Mouse (Mus musculus): Measurements from ENCODE around the gene Vangl1. TPM values are rescaled to one million over a fixed set of nuclear protein-coding genes. Genes with fewer than 3 reads are reported as not detected.

The Vangl1 gene
- polyA plus RNA-seq, 1 experiment from 2014 or later: 7.8 TPM

DNA sequence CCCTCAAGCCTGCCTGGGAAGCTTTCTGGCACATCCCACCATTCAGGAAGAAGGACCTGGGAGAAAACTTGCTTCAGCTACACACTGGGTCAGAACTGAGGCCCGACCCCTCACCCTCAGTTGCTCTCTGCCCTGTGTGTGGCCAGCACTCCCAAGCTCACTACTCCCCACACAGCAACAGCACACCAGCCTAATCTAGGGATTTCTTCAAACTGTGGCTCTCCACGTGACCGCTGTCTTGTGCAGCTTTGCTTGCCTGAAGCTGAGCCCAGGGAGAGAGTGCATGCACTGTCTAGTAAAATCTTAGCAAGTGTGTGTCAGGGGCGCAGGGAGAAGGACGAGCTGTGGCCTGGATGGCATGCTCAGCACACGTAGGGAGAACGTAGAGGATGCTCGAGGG is 18.3 kb upstream of the Vangl1 start:
- no peaks in the 10 kb centered on the region for H3K36me3 ChIP-seq (ENCODE audit: control insufficient read depth, insufficient read depth, low read length)
- no peak overlapping the region for H3K27ac ChIP-seq (replicated peaks; ENCODE audit: low read depth, low read length)
- no peaks in the 10 kb centered on the region for H3K27me3 ChIP-seq (ENCODE audit: control insufficient read depth, insufficient read depth, low read length)
- no peak overlapping the region for H3K9ac ChIP-seq (replicated peaks; ENCODE audit: low read length)
- H3K4me1 ChIP-seq (ENCODE audit: control insufficient read depth, insufficient read depth, low read length): no peaks in the 10 kb centered on the region
- ATAC-seq (ENCODE audit: low FRiP score, low TSS enrichment) (no peak), DNase-seq (no peak)
- 86% methylated on average over 8 of the region's 8 CpGs for WGBS
- peaks cover under 1% of the 10 kb centered on the region; the same call in 1 of the 2 replicates for H3K9me3 ChIP-seq (ENCODE audit: control insufficient read depth, low read length)
- no peak overlapping the region for H3K4me3 ChIP-seq (replicated peaks; ENCODE audit: low read depth, low read length)
- H3K4me2 ChIP-seq (ENCODE audit: low read length): no peak overlapping the region

DNA sequence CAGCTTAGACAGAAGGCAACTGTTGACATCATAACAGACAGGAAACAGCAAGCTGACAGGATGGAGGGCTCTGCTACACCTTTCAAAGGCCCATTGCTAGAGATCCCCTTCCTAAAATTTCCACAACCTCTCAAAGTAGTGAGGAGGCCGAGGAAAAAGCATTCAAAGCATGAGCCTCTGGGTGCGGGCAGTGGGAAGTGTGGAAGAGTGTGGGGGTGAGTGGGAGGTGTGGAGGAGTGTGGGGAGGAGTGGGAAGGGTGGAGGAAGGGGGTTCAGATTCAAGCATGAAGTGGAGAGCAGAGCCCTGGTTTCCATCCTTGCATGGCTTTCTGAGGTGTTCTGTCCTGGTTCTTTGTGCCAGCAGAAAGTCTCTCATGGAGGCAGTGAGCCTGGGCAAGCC is 13.8 kb upstream of the Vangl1 start:
- Histone ChIP-seq H3K27ac (replicated peaks; ENCODE audit: low read depth, low read length) (no peak overlapping the region), H3K36me3 (ENCODE audit: control insufficient read depth, insufficient read depth, low read length) (no peaks in the 10 kb centered on the region), H3K4me3 (replicated peaks; ENCODE audit: low read depth, low read length) (no peak overlapping the region), H3K9ac (replicated peaks; ENCODE audit: low read length) (no peak overlapping the region), H3K9me3 (ENCODE audit: control insufficient read depth, low read length) (no peaks in the 10 kb centered on the region), H3K4me1 (ENCODE audit: control insufficient read depth, insufficient read depth, low read length) (no peaks in the 10 kb centered on the region), H3K27me3 (ENCODE audit: control insufficient read depth, insufficient read depth, low read length) (no peaks in the 10 kb centered on the region), H3K4me2 (ENCODE audit: low read length) (no peak overlapping the region)
- ATAC-seq (ENCODE audit: low FRiP score, low TSS enrichment) (no peak), DNase-seq (no peak)
- 86% methylated on average over 2 of the region's 2 CpGs for WGBS

DNA sequence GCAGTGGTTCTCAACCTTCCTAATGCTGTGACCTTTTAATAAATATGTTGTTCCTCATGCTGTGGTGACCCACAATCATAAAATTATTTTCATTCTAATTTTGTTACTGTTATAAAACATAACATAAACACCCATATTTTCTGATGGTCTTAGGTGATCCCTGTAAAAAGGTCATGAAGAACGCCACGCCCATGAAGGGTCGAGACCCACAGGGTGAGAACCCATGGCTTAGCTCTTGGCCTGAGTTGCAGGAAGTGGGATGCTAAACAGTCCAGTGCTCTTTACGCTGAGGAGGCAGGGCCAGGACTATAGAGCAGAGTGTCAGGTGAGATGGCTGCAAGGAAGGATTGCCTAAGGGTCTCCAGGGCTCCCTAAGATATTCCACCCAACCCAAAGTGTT is 10.2 kb upstream of the Vangl1 start:
- DNase-seq (no peak), ATAC-seq (ENCODE audit: low FRiP score, low TSS enrichment) (no peak)

DNA sequence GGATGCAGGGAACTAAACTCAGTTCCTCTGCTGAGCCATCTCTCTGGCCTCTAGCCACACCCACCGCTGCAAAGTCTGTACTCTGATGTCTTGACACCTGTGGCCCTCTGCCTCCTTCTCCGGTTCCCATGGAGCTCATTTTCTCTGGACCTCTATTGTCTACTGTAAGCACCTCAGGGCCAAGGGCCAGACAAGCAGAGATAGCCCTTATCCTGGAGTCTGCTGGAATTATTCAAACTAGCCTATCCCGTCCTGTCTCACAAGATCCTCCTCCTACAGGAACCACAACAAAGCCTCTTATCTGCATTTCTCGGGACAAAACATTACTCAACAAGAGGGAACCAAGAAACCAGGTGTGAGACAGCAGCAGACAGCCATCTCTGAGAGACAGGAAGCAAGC is 9.8 kb upstream of the Vangl1 start:
- no peak overlapping the region for H3K4me3 ChIP-seq (replicated peaks; ENCODE audit: low read depth, low read length)

More for the DNA sequence above, 10.2 kb upstream of the Vangl1 start:
- H3K27ac ChIP-seq (replicated peaks; ENCODE audit: low read depth, low read length): no peak overlapping the region
- no peaks in the 10 kb centered on the region for H3K27me3 ChIP-seq (ENCODE audit: control insufficient read depth, insufficient read depth, low read length)
- H3K4me1 ChIP-seq (ENCODE audit: control insufficient read depth, insufficient read depth, low read length): no peaks in the 10 kb centered on the region
- H3K9me3 ChIP-seq (ENCODE audit: control insufficient read depth, low read length): no peaks in the 10 kb centered on the region
- no peak overlapping the region for H3K4me2 ChIP-seq (ENCODE audit: low read length)
- H3K9ac ChIP-seq (replicated peaks; ENCODE audit: low read length): no peak overlapping the region
- H3K36me3 ChIP-seq (ENCODE audit: control insufficient read depth, insufficient read depth, low read length): no peaks in the 10 kb centered on the region
- 92% methylated on average over 4 of the region's 4 CpGs for whole genome bisulfite sequencing
- H3K4me3 ChIP-seq (replicated peaks; ENCODE audit: low read depth, low read length): no peak overlapping the region

GRCm38 (mm10) chr3:102212896-102213295 is 8.4 kb upstream of the Vangl1 start:
- WGBS: 61% methylated on average over 6 of the region's 6 CpGs
- DNase-seq (no peak), ATAC-seq (ENCODE audit: low FRiP score, low TSS enrichment) (no peak)
- Histone ChIP-seq H3K27me3 (ENCODE audit: control insufficient read depth, insufficient read depth, low read length) (no peaks in the 10 kb centered on the region), H3K27ac (replicated peaks; ENCODE audit: low read depth, low read length) (no peak overlapping the region), H3K36me3 (ENCODE audit: control insufficient read depth, insufficient read depth, low read length) (no peaks in the 10 kb centered on the region), H3K9me3 (ENCODE audit: control insufficient read depth, low read length) (no peaks in the 10 kb centered on the region), H3K4me2 (ENCODE audit: low read length) (no peak overlapping the region), H3K4me1 (ENCODE audit: control insufficient read depth, insufficient read depth, low read length) (no peaks in the 10 kb centered on the region), H3K9ac (replicated peaks; ENCODE audit: low read length) (no peak overlapping the region), H3K4me3 (replicated peaks; ENCODE audit: low read depth, low read length) (no peak overlapping the region)

More for the DNA sequence above, 9.8 kb upstream of the Vangl1 start:
- Histone ChIP-seq H3K4me1 (ENCODE audit: control insufficient read depth, insufficient read depth, low read length) (no peaks in the 10 kb centered on the region), H3K27ac (replicated peaks; ENCODE audit: low read depth, low read length) (no peak overlapping the region), H3K27me3 (ENCODE audit: control insufficient read depth, insufficient read depth, low read length) (no peaks in the 10 kb centered on the region), H3K9me3 (ENCODE audit: control insufficient read depth, low read length) (no peaks in the 10 kb centered on the region), H3K36me3 (ENCODE audit: control insufficient read depth, insufficient read depth, low read length) (no peaks in the 10 kb centered on the region), H3K4me2 (ENCODE audit: low read length) (no peak overlapping the region), H3K9ac (replicated peaks; ENCODE audit: low read length) (no peak overlapping the region)
- 75% methylated on average over 4 of the region's 4 CpGs for WGBS
- ATAC-seq (ENCODE audit: low FRiP score, low TSS enrichment): no peak
- no peak for DNase-seq

- 89% methylated on average over 15 of the region's 15 CpGs for WGBS
- Histone ChIP-seq H3K27me3 (ENCODE audit: control insufficient read depth, insufficient read depth, low read length) (no peaks in the 10 kb centered on the region), H3K9ac (replicated peaks; ENCODE audit: low read length) (no peak overlapping the region), H3K9me3 (ENCODE audit: control insufficient read depth, low read length) (no peaks in the 10 kb centered on the region), H3K27ac (replicated peaks; ENCODE audit: low read depth, low read length) (no peak overlapping the region), H3K4me1 (ENCODE audit: control insufficient read depth, insufficient read depth, low read length) (no peaks in the 10 kb centered on the region), H3K4me2 (ENCODE audit: low read length) (no peak overlapping the region), H3K36me3 (ENCODE audit: control insufficient read depth, insufficient read depth, low read length) (no peaks in the 10 kb centered on the region), H3K4me3 (replicated peaks; ENCODE audit: low read depth, low read length) (no peak overlapping the region)
- DNase-seq: no peak
- no peak for ATAC-seq (ENCODE audit: low FRiP score, low TSS enrichment)
Measured at GRCm38 (mm10) chr3:102212336-102212735, 7.8 kb upstream of the Vangl1 start.

- Histone ChIP-seq H3K27ac (replicated peaks; ENCODE audit: low read depth, low read length) (no peak overlapping the region), H3K27me3 (ENCODE audit: control insufficient read depth, insufficient read depth, low read length) (0 out of 2 replicates have a peak, but pooled peaks cover 5% of the 10 kb centered on the region), H3K36me3 (ENCODE audit: control insufficient read depth, insufficient read depth, low read length) (no peaks in the 10 kb centered on the region), H3K4me1 (ENCODE audit: control insufficient read depth, insufficient read depth, low read length) (no peaks in the 10 kb centered on the region), H3K9me3 (ENCODE audit: control insufficient read depth, low read length) (no peaks in the 10 kb centered on the region), H3K4me2 (ENCODE audit: low read length) (no peak overlapping the region), H3K9ac (replicated peaks; ENCODE audit: low read length) (no peak overlapping the region), H3K4me3 (replicated peaks; ENCODE audit: low read depth, low read length) (no peak overlapping the region)
- WGBS: 91% methylated on average over 2 of the region's 2 CpGs
- ATAC-seq (ENCODE audit: low FRiP score, low TSS enrichment) (no peak), DNase-seq (no peak)
Measured at GRCm38 (mm10) chr3:102211340-102211739, 6.8 kb upstream of the Vangl1 start.

GRCm38 (mm10) chr3:102210775-102211174 is 6.3 kb upstream of the Vangl1 start:
- no peaks in the 10 kb centered on the region for H3K4me1 ChIP-seq (ENCODE audit: control insufficient read depth, insufficient read depth, low read length)
- no peaks in the 10 kb centered on the region for H3K9me3 ChIP-seq (ENCODE audit: control insufficient read depth, low read length)
- 71% methylated on average over 3 of the region's 3 CpGs for WGBS
- no peak overlapping the region for H3K4me3 ChIP-seq (replicated peaks; ENCODE audit: low read depth, low read length)
- H3K27ac ChIP-seq (replicated peaks; ENCODE audit: low read depth, low read length): no peak overlapping the region
- no peak for ATAC-seq (ENCODE audit: low FRiP score, low TSS enrichment)
- DNase-seq: no peak
- H3K4me2 ChIP-seq (ENCODE audit: low read length): no peak overlapping the region
- H3K36me3 ChIP-seq (ENCODE audit: control insufficient read depth, insufficient read depth, low read length): no peaks in the 10 kb centered on the region
- H3K27me3 ChIP-seq (ENCODE audit: control insufficient read depth, insufficient read depth, low read length): peaks cover 10% of the 10 kb centered on the region; the same call in 1 of the 2 replicates
- H3K9ac ChIP-seq (replicated peaks; ENCODE audit: low read length): no peak overlapping the region

- DNase-seq (no peak), ATAC-seq (ENCODE audit: low FRiP score, low TSS enrichment) (no peak)
- Histone ChIP-seq H3K4me1 (ENCODE audit: control insufficient read depth, insufficient read depth, low read length) (0 out of 2 replicates have a peak, but pooled peaks cover 2% of the 10 kb centered on the region), H3K27me3 (ENCODE audit: control insufficient read depth, insufficient read depth, low read length) (peaks cover 20% of the 10 kb centered on the region), H3K36me3 (ENCODE audit: control insufficient read depth, insufficient read depth, low read length) (no peaks in the 10 kb centered on the region), H3K9me3 (ENCODE audit: control insufficient read depth, low read length) (no peaks in the 10 kb centered on the region), H3K9ac (replicated peaks; ENCODE audit: low read length) (no peak overlapping the region), H3K4me2 (ENCODE audit: low read length) (no peak overlapping the region), H3K4me3 (replicated peaks; ENCODE audit: low read depth, low read length) (no peak overlapping the region), H3K27ac (replicated peaks; ENCODE audit: low read depth, low read length) (no peak overlapping the region)
- WGBS: 72% methylated on average over 6 of the region's 6 CpGs
Measured at GRCm38 (mm10) chr3:102208861-102209260, 4.4 kb upstream of the Vangl1 start.
